Mouse (Mus musculus) spleen, adult 2 months (tissue): Measurements from ENCODE around the gene Ctse.

Experiments
- CTCF ChIP-seq: fragments of 200-500 bp; IDR thresholded peaks from 2 replicates; pipeline ENCODE4 v1.5.1; 2011; ENCODE audit warnings: mild to moderate bottlenecking, inconsistent platforms; ENCODE audit not compliant: insufficient read depth, insufficient read length, insufficient replicate concordance; ENCODE audit errors: extremely low read depth
- POLR2A ChIP-seq: fragments of 200-500 bp; IDR thresholded peaks from 2 replicates; pipeline ENCODE4 v1.6.1; 2011; ENCODE audit warnings: low read depth, low read length, inconsistent platforms

DNA sequence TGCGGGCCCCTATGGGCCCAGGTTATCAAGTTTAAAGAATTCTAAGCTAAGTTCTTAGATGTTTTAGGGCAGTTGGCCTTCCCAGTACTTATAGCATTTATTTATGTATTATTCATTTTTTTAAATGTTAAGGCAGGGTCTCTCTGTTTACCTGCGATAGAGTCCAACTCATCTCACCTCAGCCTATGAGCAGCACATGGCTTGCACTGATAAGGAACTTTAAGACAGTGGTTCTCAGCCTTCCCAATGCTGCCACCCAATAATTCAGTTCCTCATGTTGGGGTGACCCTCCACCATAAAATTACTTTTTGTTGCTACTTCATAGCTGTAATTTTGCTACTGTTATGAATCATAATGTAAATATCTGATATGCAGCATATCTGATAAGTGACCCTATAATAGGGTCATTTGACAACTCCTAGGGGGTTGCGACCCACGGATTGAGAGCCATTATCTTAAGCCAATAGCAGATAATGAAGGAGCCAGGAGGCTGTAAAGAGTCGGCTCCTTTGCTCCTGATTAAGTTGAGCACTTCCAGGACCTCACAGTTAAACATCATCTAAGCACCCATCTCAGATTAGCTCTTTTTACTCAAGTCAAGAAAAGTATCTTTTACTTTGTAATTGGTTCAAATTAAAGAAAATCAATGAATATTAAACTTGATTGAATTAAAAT is 21.4 kb upstream of the Ctse start:
- TF ChIP-seq POLR2A (no peak), CTCF (no peak)
